Mouse (Mus musculus): ENCODE data around the gene Cenpm. TPM values are rescaled to one million over a fixed set of nuclear protein-coding genes. Genes with fewer than 3 reads are reported as not detected.

The Cenpm gene
- polyA plus RNA-seq, 1 experiment from 2014 or later = 60.9 TPM

DNA sequence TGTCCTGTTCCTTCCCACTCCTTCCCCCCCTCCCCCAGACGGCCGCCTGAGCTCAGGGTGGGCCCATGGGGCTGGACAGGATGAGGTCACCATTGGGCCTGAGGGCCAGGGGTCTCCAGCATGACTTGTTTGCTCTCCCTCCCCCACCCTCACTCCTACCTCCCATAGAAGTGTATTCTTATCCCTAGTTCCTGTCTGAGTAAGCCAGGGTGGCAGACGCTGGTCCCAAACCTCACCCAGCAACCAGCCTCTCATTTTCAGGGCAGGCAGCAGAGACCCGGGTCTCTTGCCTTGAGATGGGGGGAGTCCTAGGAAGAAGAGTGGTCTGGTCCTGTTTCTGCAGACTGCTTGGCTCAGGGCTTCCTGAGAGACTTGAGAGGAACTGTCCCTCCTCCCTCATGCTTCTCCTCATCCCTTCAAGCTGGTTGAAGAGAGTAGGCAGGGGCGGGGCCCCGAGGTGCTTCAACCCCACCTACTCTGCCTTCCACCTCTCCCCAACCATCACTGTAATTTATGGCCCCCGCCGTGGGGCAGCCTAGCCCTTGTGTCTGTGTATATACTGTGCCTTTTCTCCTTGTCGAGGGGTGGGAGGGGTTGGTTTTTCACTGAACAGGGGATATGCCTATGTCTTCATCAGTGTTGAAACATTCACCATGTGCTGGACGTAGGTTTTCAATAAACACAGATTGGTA is 39.7 kb downstream of the Cenpm start:
- Histone ChIP-seq H3K9me3 (replicated peaks) (no peaks in the 10 kb centered on the region), H3K36me3 (peaks cover 43% of the 10 kb centered on the region), H3K4me1 (peaks cover 21% of the 10 kb centered on the region), H3K27ac (replicated peaks) (no peak overlapping the region), H3K27me3 (peaks cover 53% of the 10 kb centered on the region), H3K4me2 (replicated peaks) (no peak overlapping the region), H3K9ac (no peak overlapping the region), H3K4me3 (replicated peaks) (no peak overlapping the region)
- no peak for ATAC-seq (ENCODE audit: insufficient number of reproducible peaks, low FRiP score, low TSS enrichment, low read depth)
- 51% methylated on average over 10 of the region's 10 CpGs for WGBS

DNA sequence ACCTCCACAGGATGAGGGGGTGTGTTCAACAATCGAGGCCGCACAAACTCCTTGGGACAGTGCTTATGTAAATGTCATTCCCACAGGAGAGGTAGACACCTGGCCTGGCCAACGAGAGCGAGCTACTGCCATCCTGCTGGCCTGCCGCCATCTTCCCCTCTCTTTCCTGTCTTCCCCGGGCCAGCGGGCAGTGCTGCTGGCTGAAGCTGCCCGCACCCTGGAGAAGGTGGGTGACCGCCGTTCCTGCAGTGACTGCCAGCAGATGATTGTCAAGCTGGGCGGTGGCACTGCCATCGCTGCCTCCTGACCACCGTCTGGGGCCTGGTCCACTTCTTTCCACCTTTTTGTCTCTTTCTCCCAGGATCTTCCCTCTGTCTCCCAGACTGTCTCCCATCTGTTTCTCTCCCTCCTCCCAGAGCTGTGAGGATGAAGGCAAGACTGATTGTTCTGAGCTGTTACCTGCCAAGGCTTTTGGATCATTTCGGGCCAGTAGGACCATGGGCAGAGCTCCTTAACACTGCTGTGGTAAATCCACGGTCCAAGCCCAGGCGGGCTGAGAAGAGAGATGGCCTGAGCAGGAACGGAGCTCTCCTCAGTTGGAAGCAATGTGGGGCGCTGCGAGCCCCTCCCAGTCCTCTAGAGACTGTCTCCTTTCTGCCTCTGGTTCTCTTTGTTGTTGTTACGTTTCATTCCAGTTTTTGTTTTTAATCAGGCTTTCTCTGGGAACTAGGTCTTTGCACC is 40.8 kb downstream of the Cenpm start:
- peaks cover 43% of the 10 kb centered on the region for H3K27me3 ChIP-seq
- WGBS = 76% methylated on average over 20 of the region's 20 CpGs
- no peak overlapping the region for H3K4me3 ChIP-seq (replicated peaks)
- ATAC-seq (ENCODE audit: insufficient number of reproducible peaks, low FRiP score, low TSS enrichment, low read depth) = no peak
- H3K27ac ChIP-seq (replicated peaks) = no peak overlapping the region
- no peak overlapping the region for H3K9ac ChIP-seq
- H3K4me2 ChIP-seq (replicated peaks) = no peak overlapping the region
- no peaks in the 10 kb centered on the region for H3K9me3 ChIP-seq (replicated peaks)
- H3K36me3 ChIP-seq = peaks cover 53% of the 10 kb centered on the region
- peaks cover 21% of the 10 kb centered on the region for H3K4me1 ChIP-seq

DNA sequence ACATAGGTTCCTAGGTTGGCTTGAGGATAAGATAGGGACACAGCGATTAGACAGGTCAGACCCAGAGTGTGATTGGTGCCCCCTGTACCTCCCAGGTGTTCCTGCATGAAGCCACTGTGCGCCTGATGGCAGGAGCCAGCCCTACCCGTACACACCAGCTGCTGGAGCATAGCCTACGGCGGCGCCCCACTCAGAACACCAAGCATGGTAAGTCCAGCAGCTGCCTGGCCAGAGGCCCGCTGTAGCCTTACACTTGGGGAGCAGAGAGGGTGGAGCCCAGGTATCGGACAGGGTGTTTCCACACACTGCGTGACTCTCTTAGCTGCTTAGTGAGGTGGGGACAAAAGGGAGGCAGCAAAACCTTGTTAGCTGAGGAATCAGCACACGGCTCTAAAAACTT is 41.5 kb downstream of the Cenpm start:
- no peak overlapping the region for H3K9ac ChIP-seq
- no peak for ATAC-seq (ENCODE audit: insufficient number of reproducible peaks, low FRiP score, low TSS enrichment, low read depth)
- no peak overlapping the region for H3K27ac ChIP-seq (replicated peaks)
- H3K27me3 ChIP-seq = peaks cover 36% of the 10 kb centered on the region
- H3K4me3 ChIP-seq (replicated peaks) = no peak overlapping the region
- H3K36me3 ChIP-seq = peaks cover 60% of the 10 kb centered on the region
- no peaks in the 10 kb centered on the region for H3K9me3 ChIP-seq (replicated peaks)
- 91% methylated on average over 10 of the region's 10 CpGs for WGBS
- no peak overlapping the region for H3K4me2 ChIP-seq (replicated peaks)
- H3K4me1 ChIP-seq = peaks cover 21% of the 10 kb centered on the region

DNA sequence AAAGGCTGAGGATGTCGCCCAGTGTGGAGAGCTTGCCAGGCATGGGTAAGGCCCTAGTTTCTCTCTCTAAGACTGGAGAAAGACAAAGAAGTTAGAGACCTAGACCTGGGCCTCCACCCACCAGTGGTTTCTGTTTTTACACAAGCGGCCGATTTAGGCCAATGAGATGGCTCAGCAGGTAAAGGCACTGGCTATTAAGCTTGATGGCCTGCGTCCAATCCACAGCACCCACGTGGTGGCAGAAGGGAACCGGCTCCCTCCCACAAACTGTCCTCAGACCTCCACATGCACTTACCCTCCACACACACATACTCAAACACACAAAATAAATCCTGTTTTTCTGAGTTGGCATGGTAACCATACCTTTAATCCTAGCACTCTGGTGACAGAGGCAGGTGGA is 42.5 kb downstream of the Cenpm start:
- H3K9ac ChIP-seq = no peak overlapping the region
- H3K4me3 ChIP-seq (replicated peaks) = no peak overlapping the region
- WGBS = 93% methylated on average over 6 of the region's 6 CpGs
- H3K4me1 ChIP-seq = peaks cover 14% of the 10 kb centered on the region
- H3K36me3 ChIP-seq = peaks cover 70% of the 10 kb centered on the region
- ATAC-seq (ENCODE audit: insufficient number of reproducible peaks, low FRiP score, low TSS enrichment, low read depth) = no peak
- H3K27me3 ChIP-seq = peaks cover 26% of the 10 kb centered on the region
- H3K27ac ChIP-seq (replicated peaks) = no peak overlapping the region
- no peak overlapping the region for H3K4me2 ChIP-seq (replicated peaks)
- no peaks in the 10 kb centered on the region for H3K9me3 ChIP-seq (replicated peaks)

DNA sequence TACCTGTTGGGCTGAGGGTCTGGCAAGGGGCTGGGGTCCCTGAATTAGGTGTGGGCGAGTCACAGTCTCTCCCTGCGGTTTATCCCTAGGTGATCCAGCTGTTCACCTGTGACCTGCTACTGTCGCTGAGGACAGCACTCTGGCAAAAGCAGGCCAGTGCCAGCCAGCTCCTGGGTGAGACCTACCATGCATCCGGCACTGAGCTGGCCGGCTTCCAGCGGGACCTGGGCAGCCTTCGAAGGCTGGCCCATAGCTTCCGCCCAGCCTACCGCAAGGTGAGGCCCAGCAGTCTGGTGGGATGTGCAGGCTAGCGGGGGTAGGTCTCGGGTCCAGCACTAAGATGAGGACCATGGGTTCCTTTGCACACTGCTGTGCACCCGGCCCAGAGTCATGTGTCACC is 45.0 kb downstream of the Cenpm start:
- H3K4me1 ChIP-seq = no peaks in the 10 kb centered on the region
- H3K27ac ChIP-seq (replicated peaks) = no peak overlapping the region
- peaks cover under 1% of the 10 kb centered on the region; the same call in 1 of the 2 replicates for H3K27me3 ChIP-seq
- no peak overlapping the region for H3K4me2 ChIP-seq (replicated peaks)
- H3K4me3 ChIP-seq (replicated peaks) = no peak overlapping the region
- ATAC-seq (ENCODE audit: insufficient number of reproducible peaks, low FRiP score, low TSS enrichment, low read depth) = no peak
- no peaks in the 10 kb centered on the region for H3K9me3 ChIP-seq (replicated peaks)
- peaks cover 95% of the 10 kb centered on the region for H3K36me3 ChIP-seq
- no peak overlapping the region for H3K9ac ChIP-seq
- 85% methylated on average over 12 of the region's 12 CpGs for WGBS

GRCm38 (mm10) chr15:82198342-82198741 is 46.2 kb downstream of the Cenpm start:
- WGBS = 87% methylated on average over 7 of the region's 7 CpGs
- Histone ChIP-seq H3K9ac (no peak overlapping the region), H3K27me3 (no peaks in the 10 kb centered on the region), H3K27ac (replicated peaks) (no peak overlapping the region), H3K36me3 (peaks cover 97% of the 10 kb centered on the region), H3K9me3 (replicated peaks) (no peaks in the 10 kb centered on the region), H3K4me2 (replicated peaks) (no peak overlapping the region), H3K4me3 (replicated peaks) (no peak overlapping the region), H3K4me1 (no peaks in the 10 kb centered on the region)
- ATAC-seq (ENCODE audit: insufficient number of reproducible peaks, low FRiP score, low TSS enrichment, low read depth) = no peak

DNA sequence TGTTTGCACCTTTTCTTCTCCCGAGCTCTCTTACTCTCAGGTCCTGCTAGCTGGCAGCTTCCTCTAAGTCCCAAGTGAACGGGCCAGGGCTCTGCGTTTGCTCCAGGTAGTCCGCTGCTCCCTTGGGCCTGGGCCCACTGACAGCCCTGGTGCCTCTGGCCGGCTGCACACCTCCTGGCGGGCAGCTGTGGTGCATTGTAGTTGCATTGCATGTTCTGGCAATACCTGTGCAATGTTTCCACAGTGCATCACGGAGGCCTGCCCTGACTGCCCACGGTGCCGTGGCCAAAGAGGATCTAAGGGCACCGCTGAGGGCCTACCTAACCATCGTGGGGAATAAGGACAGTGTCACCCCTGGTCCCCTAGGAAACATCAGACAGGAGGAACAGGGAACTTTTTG is 46.6 kb downstream of the Cenpm start:
- Histone ChIP-seq H3K4me3 (replicated peaks) (no peak overlapping the region), H3K27ac (replicated peaks) (no peak overlapping the region), H3K27me3 (no peaks in the 10 kb centered on the region), H3K36me3 (peaks cover 97% of the 10 kb centered on the region), H3K4me1 (no peaks in the 10 kb centered on the region), H3K9ac (no peak overlapping the region), H3K4me2 (replicated peaks) (no peak overlapping the region), H3K9me3 (replicated peaks) (no peaks in the 10 kb centered on the region)
- 93% methylated on average over 11 of the region's 11 CpGs for WGBS
- ATAC-seq (ENCODE audit: insufficient number of reproducible peaks, low FRiP score, low TSS enrichment, low read depth) = no peak

DNA sequence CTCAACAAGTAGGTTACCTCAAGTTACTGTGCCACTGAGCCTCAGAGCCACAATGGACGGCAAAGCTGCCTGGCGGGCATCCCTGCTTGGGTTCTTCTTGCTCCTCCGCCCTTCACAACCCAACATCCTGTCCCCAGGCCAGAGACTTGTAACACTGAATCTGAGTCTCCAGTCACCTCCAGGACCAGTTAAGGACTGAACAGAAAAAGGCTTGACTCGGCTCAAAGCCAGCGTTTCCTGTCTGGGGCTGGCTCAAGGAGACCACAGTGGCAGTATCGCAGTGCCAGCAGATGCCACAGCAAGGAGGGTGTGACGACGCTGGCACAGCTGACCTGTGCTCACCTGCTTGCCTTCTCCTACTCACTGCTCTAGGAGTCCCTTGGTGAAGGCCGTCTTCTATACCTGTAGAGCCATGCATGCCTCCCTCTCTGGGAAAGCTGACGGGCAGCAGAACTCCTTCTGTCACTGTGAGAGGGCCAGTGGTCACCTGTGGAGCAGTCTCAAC is 47.2 kb downstream of the Cenpm start:
- 87% methylated on average over 10 of the region's 10 CpGs for WGBS
- no peak for ATAC-seq (ENCODE audit: insufficient number of reproducible peaks, low FRiP score, low TSS enrichment, low read depth)
- Histone ChIP-seq H3K4me3 (replicated peaks) (no peak overlapping the region), H3K36me3 (peaks cover 98% of the 10 kb centered on the region), H3K9me3 (replicated peaks) (no peaks in the 10 kb centered on the region), H3K4me2 (replicated peaks) (no peak overlapping the region), H3K9ac (no peak overlapping the region), H3K27ac (replicated peaks) (no peak overlapping the region), H3K4me1 (no peaks in the 10 kb centered on the region), H3K27me3 (no peaks in the 10 kb centered on the region)

GRCm38 (mm10) chr15:82196300-82196699 is 48.2 kb downstream of the Cenpm start:
- Histone ChIP-seq H3K4me3 (replicated peaks) (no peak overlapping the region), H3K36me3 (peaks cover 98% of the 10 kb centered on the region)

GRCm38 (mm10) chr15:82192617-82193016 is 51.9 kb downstream of the Cenpm start:
- 62% methylated on average over 8 of the region's 8 CpGs for WGBS
- peaks cover 92% of the 10 kb centered on the region for H3K36me3 ChIP-seq
- no peaks in the 10 kb centered on the region for H3K9me3 ChIP-seq (replicated peaks)
- no peak overlapping the region for H3K9ac ChIP-seq
- H3K4me1 ChIP-seq = no peaks in the 10 kb centered on the region
- no peak for ATAC-seq (ENCODE audit: insufficient number of reproducible peaks, low FRiP score, low TSS enrichment, low read depth)
- H3K4me3 ChIP-seq (replicated peaks) = no peak overlapping the region
- no peak overlapping the region for H3K4me2 ChIP-seq (replicated peaks)
- no peaks in the 10 kb centered on the region for H3K27me3 ChIP-seq
- H3K27ac ChIP-seq (replicated peaks) = no peak overlapping the region

More at GRCm38 (mm10) chr15:82196300-82196699, 48.2 kb downstream of the Cenpm start:
- 85% methylated on average over 12 of the region's 12 CpGs for WGBS
- no peaks in the 10 kb centered on the region for H3K27me3 ChIP-seq
- no peak overlapping the region for H3K4me2 ChIP-seq (replicated peaks)
- no peak overlapping the region for H3K27ac ChIP-seq (replicated peaks)
- no peaks in the 10 kb centered on the region for H3K9me3 ChIP-seq (replicated peaks)
- no peak for ATAC-seq (ENCODE audit: insufficient number of reproducible peaks, low FRiP score, low TSS enrichment, low read depth)
- H3K9ac ChIP-seq = no peak overlapping the region
- H3K4me1 ChIP-seq = no peaks in the 10 kb centered on the region

DNA sequence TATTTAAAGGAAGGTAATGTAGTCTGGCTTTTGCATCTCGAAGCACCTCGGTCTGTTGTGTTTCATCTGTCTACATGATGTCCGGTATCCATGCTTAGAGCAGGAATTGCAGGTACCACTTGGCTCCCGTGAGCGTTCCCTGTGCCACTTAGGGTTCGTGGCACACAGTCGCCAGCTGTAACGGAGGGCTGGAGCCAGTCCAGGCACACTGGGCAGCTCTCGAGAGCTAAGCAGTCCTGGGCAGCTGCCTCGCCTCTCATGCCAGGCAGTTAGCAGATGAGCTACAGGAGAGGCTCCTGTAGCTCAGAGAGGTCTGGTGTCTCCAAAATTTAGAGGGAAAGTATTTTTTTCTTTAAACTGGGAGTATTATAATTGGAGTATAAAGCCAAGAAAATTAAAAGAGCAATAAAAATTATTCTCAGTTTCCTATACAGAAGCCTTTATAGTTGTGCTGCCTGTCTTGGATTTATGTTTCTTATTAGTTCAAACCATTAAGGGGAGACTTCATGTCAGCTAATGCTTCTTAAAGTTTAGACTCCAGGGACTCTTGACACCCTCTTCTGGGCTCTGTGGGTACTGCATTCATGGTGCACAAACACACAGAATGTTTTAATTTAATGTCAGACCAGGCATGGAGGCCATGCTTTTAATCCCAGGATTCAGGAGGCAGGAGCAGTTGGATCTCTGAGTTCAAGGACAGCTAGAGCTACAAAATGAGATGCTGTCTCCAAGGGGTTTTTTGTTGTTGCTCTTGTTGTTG is 55.9 kb downstream of the Cenpm start:
- no peak overlapping the region for H3K4me3 ChIP-seq (replicated peaks)
- H3K4me1 ChIP-seq = no peaks in the 10 kb centered on the region
- H3K4me2 ChIP-seq (replicated peaks) = no peak overlapping the region
- H3K9me3 ChIP-seq (replicated peaks) = no peaks in the 10 kb centered on the region
- H3K27ac ChIP-seq (replicated peaks) = no peak overlapping the region
- ATAC-seq (ENCODE audit: insufficient number of reproducible peaks, low FRiP score, low TSS enrichment, low read depth) = no peak
- WGBS = 96% methylated on average over 10 of the region's 10 CpGs
- no peaks in the 10 kb centered on the region for H3K27me3 ChIP-seq
- H3K9ac ChIP-seq = no peak overlapping the region
- peaks cover 93% of the 10 kb centered on the region for H3K36me3 ChIP-seq

Data from embryonic facial prominence, embryonic 15.5 days (tissue).